Mouse (Mus musculus): ENCODE measurements around the gene Smarcc2. TPM values are rescaled to one million over a fixed set of nuclear protein-coding genes. Genes with fewer than 3 reads are reported as not detected.
A peak's percentile ranks its signal among the peaks of the same experiment; 100 is the strongest.
"Not testable (repeated sequence)": the region's sequence is repeated elsewhere in the genome, so short reads cannot be mapped to it uniquely, and the experiment has no call there.

The Smarcc2 gene
- total RNA-seq, 4 experiments from 2014 or later: 103 to 155 (median 127) TPM

GRCm38 (mm10) chr10:128442718-128443117, 16.3 kb upstream of the Smarcc2 start:
- no peak for DNase-seq

- no peak for DNase-seq
Observed at GRCm38 (mm10) chr10:128444354-128444753, 14.7 kb upstream of the Smarcc2 start.

GRCm38 (mm10) chr10:128445407-128445806, 13.6 kb upstream of the Smarcc2 start:
- DNase-seq: no peak

- no peak for DNase-seq
Observed at GRCm38 (mm10) chr10:128451014-128451413, 8.0 kb upstream of the Smarcc2 start.

GRCm38 (mm10) chr10:128454471-128454870, 4.6 kb upstream of the Smarcc2 start:
- DNase-seq: no peak

- DNase-seq: no peak
Observed at GRCm38 (mm10) chr10:128455280-128455679, 3.8 kb upstream of the Smarcc2 start.

GRCm38 (mm10) chr10:128457676-128458075, 1.4 kb upstream of the Smarcc2 start:
- no peak for DNase-seq

GRCm38 (mm10) chr10:128458348-128458718, 715 bp upstream of the Smarcc2 start:
- peak; percentile 87 for DNase-seq

- DNase-seq: no peak
Observed at GRCm38 (mm10) chr10:128459409-128460269, 591 bp downstream of the Smarcc2 start.

- DNase-seq: no peak
Observed at GRCm38 (mm10) chr10:128460270-128460630, 1.2 kb downstream of the Smarcc2 start.

- DNase-seq: no peak
Observed at GRCm38 (mm10) chr10:128474366-128474765, 15.3 kb downstream of the Smarcc2 start.

- peak; percentile 61 for DNase-seq
Observed at GRCm38 (mm10) chr10:128486370-128486769, 27.3 kb downstream of the Smarcc2 start.

GRCm38 (mm10) chr10:128487861-128488712, 29.0 kb downstream of the Smarcc2 start:
- no peak for DNase-seq

GRCm38 (mm10) chr10:128488776-128489175, 29.7 kb downstream of the Smarcc2 start:
- no peak for DNase-seq

- DNase-seq: no peak
Observed at GRCm38 (mm10) chr10:128489380-128489779, 30.3 kb downstream of the Smarcc2 start.

GRCm38 (mm10) chr10:128489785-128490184, 30.7 kb downstream of the Smarcc2 start:
- no peak for DNase-seq

- no peak for DNase-seq
Observed at GRCm38 (mm10) chr10:128490232-128490631, 31.2 kb downstream of the Smarcc2 start.

GRCm38 (mm10) chr10:128490912-128491311, 31.9 kb downstream of the Smarcc2 start:
- no peak for DNase-seq

GRCm38 (mm10) chr10:128491495-128491894, 32.4 kb downstream of the Smarcc2 start:
- peak; percentile 47 for DNase-seq

- DNase-seq: not testable (repeated sequence)
Observed at GRCm38 (mm10) chr10:128492051-128492450, 33.0 kb downstream of the Smarcc2 start.

- peak; percentile 70 for DNase-seq
Observed at GRCm38 (mm10) chr10:128492633-128493311, 33.7 kb downstream of the Smarcc2 start.

- no peak for DNase-seq
Observed at GRCm38 (mm10) chr10:128493319-128493694, 34.3 kb downstream of the Smarcc2 start.
